Mouse (Mus musculus) activated CD4-positive, CD25-positive, alpha-beta regulatory T cell, adult 4 months (primary cell): ENCODE measurements at regions not wholly inside any gene's neighbourhood (a gene's known extent, or its start where the extent isn't known, plus 50 kb on each side); places are given as distances from the start of the nearest gene placed in this dataset.
"Not testable (repeated sequence)": the region's sequence is repeated elsewhere in the genome, so short reads cannot be mapped to it uniquely, and the experiment has no call there.

ENCODE experiments used
- ATAC-seq: one replicate; pipeline ENCODE4 v1.8.0; 2017

DNA sequence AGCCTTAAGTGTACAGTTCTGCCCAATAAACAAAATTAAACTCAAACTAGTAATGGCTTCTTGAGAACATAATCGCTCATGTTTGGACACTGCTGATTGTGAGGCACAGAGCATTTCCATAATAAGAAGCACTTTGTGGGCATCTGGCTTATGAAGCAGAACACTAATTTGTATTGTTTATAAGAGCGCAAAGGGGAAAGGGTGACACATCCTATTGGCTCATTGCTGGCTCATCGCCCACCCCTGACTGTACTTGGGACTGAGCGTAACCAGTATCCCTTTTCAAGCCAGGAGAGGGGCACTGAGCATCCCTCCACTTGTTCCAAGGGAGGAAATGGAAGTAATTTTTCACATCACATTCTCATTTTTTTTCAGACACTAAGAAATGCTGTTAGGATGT lies 288.0 kb downstream of the Sfmbt2 start:
- no peak for ATAC-seq

DNA sequence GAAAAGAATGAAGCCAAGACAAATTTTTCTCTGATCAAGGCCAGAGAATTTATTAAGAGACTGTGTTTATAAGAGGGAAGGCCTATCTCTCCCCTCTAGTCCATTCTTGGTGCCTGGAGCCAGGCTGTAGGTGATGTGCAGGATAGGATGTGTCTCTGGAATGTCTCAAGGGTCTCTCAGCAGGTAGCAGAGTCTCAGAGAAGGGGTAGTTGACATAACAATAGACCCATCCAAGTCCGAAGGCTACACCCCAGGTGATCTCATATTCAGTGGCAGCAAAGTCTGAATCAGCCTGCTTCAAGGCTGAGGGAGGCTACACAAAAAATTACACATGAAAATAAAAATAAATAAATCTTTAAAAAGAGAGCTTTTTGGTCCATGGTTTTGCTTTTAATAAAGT lies 297.6 kb downstream of the Sfmbt2 start:
- ATAC-seq = not testable (repeated sequence)

DNA sequence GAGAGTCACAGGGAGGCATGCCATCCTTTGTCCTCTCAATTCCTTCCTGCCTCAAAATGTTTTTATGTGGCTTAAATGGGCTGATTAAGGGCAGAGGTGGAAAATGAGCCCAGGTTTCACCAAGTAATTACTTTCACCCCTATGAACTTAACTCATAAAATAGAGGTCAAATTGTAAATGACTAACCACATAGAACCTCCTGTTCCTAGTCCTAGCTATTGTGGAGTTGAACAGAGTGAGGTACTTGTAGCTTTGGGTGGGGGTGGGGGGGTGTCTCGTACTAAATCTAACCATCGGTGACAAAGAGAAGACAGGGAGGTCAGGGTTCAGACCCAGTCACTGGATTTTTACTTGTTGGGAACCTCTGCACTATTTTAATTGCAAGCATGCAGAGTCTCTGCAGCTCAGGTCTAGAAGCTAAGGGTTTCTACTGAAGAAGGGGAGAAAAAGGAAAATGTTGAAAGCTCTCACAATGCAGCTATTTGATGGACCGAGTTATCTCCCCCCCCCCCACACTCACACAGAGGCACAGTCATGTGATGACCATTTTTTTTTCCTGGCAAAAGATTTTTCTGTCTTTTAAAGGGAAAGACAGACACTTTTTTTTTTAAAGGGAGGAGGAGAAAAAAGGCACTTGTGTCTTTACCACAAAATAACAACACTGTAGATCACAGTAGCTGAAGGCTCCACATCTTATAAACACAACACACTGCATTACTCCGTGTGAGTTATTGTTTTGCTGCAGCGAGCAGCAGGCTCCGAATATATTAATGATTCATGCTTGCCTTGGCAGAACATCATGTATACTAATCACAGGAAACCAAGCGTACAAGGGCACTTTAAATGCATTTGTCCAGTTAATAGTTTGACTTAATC lies 300.4 kb downstream of the Sfmbt2 start:
- no peak for ATAC-seq

DNA sequence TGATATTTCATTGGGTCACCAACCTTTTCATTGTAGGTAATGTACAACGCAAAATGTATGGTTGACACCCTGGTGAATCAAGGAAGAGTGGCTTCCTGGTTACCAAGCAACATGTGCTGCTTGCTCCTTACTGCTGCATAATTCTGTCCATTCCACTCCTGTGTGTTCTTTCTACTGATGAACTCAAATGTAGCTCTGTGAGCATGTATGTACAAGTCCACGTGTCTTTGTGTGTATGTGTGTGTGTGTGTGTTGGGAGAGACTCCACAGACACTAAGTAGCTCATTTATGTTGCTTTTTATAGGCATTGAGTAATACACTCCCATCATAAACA lies 301.0 kb downstream of the Sfmbt2 start:
- no peak for ATAC-seq

DNA sequence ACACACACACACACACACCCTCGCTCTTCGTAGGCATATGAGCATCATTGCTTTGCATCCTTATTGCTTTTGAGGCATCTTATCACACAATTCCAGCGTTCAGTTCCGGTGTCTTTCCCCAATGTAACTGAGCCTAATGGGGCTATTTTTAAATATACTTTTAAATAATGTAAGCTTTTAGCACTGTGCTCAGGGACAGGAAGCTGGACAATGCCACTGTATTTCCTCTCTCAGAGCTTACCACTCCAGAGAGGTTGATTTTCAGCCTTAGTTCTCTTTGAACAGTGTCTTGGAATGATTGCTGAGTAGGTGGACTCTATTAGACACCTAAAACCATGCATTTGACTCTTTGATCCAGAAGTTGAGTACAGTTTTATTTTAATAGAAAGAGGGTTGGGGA lies 301.9 kb downstream of the Sfmbt2 start:
- ATAC-seq = no peak

DNA sequence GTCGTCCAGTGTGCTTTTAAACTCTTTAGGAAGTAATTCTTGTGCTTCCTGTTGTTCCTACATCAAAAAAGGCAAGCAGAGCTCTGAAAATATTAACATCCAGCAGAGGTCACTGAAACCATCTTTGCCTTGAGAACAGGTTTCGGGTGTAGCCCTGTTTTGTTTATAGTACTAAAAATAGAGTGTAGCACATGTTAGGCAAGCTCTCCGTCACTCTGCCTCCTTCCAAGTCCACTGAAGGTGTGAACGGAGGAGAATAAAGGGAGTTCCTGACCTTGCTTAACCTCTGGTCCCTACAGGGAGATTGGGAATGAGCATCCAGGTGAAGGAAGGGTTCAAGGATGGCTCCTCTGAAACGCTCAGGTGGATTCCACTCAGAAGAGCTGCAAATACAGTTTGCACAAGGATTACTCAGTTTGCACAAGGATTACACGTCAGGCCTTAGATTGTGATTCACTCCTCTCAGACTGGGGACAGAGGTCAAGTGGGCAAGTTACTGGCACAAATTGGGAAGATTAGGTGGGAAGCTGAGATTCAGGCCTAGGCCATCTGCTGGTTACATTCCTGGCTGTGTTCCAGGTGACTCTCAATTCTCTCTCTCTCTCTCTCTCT lies 304.5 kb downstream of the Sfmbt2 start:
- no peak for ATAC-seq

DNA sequence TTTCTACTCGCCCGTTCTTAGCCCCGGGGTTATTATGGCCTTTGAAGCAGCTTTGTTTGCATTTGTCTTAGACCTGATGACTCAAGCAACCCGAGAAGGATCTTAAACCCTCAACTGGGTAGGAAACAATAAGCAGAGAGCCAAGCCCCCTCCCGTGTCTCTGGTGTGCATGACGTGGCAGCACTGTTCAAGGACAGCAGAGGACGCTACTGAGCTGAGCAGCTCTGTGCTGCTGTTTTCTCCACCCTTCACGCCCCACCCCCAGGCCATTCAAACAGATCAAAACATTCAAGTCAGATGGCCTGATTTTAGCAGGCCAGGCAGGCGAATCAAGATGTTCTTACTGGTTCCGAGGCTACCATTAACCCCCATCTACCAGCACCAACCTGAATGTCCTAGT lies 331.1 kb downstream of the Sfmbt2 start:
- ATAC-seq = no peak

DNA sequence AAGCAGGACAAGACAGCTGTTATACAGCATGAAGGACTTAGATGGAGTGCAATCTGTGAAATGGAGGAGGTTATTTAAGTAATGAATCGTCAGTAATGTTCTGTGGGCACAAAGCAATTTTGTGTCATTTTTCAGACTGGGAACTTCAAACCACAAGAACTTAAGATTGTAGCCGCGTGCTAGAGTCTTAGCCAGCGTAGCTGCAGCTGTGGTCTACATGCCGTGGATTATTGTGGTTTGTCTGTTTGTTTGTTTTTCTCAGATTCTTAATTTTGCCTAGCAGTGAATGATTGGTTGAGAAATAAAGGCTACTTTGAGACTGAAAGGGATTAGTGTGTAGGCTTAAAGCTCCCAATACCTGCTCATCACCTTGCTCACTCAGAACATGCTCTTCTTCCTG lies 348.1 kb downstream of the Sfmbt2 start:
- ATAC-seq = no peak

DNA sequence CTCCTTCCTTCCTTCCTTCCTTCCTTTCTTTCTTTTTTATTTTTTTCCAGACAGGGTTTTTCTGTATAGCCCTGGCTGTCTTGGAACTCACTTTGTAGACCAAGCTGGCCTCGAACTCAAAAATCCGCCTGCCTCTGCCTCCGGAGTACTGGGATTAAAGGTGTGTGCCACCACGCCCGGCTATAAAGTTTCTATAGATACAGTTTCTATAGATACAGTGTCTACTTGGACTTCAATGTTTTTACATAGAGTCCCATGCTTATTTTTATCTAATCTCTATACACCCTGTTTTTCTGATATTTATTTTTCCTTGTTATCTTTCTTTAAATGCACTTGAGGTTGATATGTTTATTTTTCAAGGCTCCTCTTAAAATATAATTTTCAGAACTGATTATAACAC lies 364.0 kb downstream of the Sfmbt2 start:
- ATAC-seq = not testable (repeated sequence)

DNA sequence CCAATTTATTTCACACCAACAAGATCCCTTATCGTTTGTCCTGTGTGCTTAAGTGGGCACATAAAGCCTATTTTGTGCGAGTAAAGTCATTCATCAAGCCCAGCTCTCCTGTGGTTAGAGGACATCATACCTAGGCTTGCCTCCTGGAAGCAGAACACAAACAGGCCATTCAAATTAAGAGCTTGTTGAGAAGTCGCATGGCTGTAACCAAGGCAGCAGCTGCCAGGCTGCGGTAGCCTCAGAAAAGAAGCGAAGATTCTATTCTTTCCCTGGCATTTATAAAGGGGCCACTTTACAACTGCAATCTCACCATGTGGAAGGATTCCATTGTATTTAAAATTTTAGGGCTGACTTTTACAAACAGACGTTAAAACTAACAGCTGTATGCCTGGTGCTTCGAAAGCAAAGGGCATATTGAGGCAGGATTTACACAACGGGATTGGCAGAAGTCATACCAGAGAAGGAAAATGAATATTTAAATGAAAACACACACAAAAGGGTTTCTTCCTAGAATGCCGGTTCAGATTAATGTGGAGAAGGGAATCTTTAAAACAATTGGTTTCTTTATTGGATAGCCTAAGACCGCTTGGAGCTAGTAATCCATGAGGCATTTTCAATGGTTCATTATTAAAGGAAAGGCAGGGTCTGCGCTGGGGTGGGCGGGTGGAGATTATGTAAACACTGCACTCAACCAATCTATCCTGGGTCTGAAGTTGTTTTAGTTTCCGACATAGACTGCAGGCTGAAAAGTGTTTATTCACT lies 366.6 kb downstream of the Sfmbt2 start:
- no peak for ATAC-seq

DNA sequence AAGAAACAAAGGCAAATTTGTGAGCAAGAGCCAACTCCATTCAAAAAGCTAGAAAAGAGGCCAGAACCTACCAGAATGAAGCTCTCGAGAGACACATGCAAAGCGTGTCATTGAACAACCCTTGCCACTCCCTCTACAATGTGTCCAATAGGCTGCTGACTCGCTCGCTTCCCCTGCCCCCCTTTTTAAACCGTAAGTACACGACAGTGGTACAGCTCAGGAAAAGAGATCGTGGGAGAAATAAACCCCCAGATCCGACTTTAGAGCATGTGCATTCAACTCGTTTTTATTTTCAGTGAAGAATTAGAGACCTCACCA lies 367.1 kb downstream of the Sfmbt2 start:
- no peak for ATAC-seq

DNA sequence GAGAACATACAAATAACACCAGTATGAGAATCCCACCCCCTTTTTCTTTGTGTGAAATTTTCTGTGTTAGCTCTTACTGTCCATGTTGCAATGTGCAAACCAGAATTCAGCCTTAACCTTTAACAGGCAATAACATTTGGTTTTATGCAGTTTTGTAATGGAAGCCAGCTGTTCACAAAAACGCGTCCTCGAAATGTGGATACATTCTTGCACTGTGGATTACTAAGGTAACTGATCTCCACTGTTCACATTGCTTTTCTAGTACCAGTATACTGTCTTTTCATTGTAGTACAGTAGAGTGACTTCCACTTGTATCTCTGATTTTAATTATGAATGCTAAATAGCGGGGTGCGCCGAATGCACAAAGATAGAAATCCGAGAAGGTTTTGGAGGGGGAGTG lies 374.8 kb downstream of the Sfmbt2 start:
- ATAC-seq = no peak

DNA sequence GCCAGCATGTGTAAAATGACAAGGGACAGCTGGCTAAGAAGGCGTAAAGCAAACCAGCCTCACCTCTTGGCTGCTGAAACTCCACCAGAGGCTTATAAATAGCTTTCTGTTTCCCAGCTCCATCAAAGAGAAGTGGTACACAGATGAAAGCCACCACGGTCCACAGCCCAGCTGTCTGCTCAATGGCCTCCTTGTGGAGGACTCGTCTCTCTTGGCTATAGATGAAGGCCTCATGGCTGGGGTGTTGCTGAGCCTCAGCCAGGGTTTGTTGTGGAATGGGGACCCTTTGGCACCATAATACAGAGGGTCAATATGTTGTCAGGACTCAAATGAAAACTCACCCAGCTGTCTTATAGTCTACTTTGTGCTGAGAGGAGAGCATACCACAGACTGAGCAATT lies 385.1 kb downstream of the Sfmbt2 start:
- no peak for ATAC-seq

DNA sequence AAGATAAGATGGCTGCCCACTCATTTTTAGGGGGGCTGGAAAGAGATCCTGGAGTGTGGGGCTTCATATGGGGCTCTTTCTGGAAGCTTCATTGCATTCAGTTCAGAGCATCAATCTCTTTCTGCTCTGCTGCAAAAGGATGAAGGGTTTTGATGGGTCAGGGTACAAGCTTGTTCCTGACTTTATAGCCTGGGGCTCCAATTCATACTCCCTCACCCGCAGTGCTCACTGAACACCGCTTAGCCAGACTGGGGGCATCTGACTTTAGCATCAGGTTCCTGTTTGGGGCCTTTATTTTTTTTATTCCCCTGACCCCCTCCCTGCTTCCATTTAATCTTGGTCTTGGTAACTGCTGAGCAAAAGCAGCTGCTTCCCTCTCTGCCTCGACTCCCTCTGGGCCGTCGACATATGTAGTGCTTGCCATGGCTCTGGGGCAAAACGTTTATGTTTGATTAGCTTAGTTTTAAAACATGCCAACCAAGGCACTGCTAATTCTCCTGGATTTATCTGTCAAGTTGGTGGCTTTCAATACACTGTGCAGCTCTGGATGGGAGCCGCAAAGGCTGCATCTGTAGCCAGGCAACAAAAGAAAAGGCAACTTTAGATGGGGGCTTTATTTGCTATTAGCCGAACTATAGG lies 387.0 kb downstream of the Sfmbt2 start:
- no peak for ATAC-seq

DNA sequence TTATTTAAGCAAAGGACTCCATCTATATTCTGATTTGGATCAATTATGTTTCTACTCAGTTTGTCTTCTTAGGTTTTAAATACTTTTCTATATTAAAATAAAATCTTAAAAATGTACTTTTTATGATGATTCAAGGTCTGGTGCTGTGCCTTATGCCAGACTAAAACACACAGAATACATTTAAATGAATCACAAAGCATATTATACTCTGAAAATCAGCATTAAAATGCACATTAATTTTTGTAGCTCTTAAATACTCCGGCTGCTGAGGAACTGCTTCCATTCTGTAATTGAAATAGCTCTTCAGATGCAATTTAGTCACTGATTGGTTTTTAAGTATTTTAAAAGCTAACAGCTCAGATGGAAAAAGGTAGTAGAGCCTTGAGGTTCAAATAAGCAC lies 387.6 kb downstream of the Sfmbt2 start:
- no peak for ATAC-seq

DNA sequence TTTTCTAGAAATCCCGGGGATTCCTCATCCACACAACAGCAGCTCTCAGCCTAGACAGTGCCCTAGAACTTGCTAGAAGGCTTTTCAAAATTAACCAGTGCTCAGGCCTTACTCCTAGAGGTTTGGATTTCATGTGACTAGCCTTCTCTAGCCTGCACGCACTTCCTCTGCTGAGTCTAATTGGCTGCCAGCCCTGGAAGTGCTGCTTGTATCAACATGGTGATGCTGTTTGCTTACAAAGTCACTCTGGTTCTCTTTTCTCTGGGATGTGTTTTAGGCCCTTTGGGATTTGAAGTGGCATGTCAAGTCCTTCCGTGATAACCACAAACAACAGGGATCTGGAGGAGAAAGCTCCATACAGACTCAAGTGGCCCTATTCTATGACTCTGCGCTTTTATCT lies 391.9 kb downstream of the Sfmbt2 start:
- no peak for ATAC-seq

DNA sequence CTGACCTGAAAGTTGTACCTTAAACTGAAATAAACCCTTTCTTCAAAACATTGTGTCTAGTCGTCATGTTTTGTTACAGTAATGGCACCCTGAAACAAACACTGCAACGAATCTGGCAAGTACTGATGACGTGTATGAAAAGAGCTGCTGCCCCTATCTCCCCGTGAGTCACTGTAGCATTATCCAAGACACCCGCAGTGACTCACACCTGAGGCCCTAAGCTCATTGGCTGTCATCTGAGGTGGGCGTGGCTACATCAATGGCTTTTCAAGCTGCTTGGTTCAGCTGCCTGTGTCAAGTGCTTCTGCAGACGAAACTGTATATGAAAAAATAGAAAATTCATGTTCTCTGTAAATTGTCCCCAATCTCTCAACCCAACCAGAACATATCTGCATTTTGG lies 388.8 kb upstream of the Prkcq start:
- ATAC-seq = no peak

DNA sequence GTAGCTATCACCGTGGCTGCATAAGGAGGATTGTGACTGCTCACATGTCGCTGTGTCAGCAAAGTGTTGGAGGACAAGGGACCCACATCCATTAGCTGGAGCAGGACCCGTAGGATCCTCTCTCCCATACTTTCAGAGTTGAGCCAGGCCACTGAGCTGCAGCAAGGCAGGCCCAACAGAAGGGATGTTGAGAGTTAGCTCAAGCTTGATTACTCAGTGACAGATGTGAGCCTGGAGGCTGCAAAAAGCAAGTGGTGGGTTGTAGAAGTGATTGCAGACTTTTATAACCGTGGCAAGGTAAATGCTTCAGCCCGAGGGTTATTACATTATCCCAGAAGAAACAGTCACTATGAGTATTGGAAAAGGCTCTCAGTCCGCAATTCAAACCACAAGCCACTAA lies 388.3 kb upstream of the Prkcq start:
- no peak for ATAC-seq

DNA sequence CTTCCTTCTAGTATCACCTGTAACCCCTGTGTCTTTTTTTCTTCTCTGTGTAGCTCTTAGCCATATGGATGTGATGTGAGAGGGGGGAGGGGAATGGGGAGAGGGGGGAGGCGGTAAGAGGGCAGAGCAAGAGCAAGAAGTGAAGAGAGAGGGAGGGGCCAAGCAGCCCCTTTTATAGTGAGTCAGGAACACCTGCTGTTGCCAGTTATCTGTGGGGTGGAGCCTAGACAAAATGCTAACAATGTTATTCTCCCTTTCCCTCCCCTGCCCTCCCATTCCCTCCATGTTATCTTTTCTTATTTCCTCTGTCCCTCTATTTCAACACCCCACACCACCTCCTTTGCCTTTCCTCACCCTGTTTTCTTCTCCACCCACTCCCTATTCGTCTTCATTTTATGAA lies 387.6 kb upstream of the Prkcq start:
- no peak for ATAC-seq

DNA sequence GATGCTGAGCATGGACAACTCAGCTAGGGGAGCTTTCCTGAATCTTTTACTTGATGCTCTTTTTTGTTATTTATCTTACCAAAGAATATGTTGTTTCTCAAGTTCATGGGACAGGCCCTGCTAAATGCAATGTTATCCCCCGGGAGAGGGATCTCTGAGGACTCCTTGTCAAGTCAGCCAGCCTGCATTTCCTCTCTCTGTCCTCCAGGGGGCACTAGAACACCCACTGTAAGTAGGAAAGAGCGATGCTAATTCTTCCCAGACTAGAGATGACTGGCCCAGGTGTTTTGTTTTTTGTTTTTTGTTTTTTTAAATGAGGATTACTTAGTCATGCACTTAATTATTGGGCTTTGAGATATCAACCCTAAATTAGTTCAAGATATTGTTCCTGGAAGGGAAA lies 386.8 kb upstream of the Prkcq start:
- ATAC-seq = no peak

DNA sequence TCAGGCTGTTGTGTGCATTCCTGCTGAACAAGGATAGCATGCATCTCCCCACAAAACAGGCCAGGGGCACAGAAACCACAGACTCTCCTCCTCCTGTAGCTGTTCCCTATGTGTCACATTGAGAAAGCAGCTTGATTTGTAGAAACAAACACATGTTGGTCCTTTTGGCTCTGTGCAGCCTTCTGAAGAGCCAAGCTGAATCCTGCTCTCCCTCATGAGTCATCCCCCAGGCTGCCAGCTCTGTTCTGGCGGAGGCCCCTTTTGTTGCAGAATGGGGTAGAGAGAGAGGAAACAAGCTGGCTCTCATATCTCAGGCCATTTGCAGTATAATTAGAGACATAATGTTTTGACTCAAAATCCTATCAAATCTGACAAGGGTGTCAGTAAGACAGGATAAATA lies 383.4 kb upstream of the Prkcq start:
- no peak for ATAC-seq

DNA sequence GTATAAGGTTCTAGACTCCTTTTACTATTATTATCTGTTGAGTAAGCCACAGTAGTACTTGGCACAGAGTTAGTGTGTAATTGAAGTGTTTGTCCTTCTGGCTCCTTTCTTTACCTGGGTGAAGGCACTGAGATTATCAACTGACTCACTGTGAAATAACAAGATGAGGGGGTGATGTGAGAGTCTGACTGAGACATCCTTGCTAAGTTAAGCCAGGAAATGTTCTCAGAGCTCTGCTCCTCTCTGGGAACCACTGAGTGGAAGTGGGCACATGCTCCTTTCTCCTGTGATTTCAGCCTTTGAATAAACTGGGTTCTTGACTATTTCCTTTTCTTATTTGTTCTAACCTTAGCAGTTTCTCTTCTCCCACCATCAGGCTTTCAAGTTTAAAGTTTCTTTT lies 380.7 kb upstream of the Prkcq start:
- no peak for ATAC-seq

DNA sequence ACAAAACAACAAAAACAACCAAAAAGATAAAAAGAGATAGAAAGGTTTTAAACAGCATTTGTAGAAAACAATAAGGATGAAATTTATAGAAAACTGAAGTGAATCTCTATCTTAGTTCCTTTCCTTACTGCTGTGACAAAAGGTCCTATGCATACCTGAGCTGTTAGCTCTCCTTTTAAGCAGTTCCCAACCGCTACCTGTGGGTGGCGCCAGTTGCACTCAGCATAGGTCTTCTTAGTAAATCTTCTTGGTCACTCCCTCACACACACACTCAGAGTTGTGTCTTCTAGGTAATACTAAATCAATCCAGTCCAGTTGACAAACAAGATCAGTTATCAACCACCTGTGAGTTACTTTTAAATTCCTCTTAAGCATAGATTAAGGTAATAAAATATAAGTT lies 355.5 kb upstream of the Prkcq start:
- ATAC-seq = no peak
